Mouse (Mus musculus): ENCODE results near the gene Cog8. TPM values are rescaled to one million over a fixed set of nuclear protein-coding genes. Genes with fewer than 3 reads are reported as not detected.
"Not testable (repeated sequence)": the region's sequence is repeated elsewhere in the genome, so short reads cannot be mapped to it uniquely, and the experiment has no call there.

Cog8 gene
- total RNA-seq, 2 experiments from 2014 or later, result 29.2 to 29.4 TPM

- DNase-seq (ENCODE audit: low spot score in 2 of 2), result no peak
Observed at GRCm38 (mm10) chr8:107046976-107047375, 9.5 kb downstream of the Cog8 start.

- DNase-seq (ENCODE audit: low spot score in 2 of 2), result no peak
Observed at GRCm38 (mm10) chr8:107045478-107045877, 11.0 kb downstream of the Cog8 start.

- no peak for DNase-seq (ENCODE audit: low spot score in 2 of 2)
Observed at GRCm38 (mm10) chr8:107040632-107041031, 15.9 kb downstream of the Cog8 start.

DNA sequence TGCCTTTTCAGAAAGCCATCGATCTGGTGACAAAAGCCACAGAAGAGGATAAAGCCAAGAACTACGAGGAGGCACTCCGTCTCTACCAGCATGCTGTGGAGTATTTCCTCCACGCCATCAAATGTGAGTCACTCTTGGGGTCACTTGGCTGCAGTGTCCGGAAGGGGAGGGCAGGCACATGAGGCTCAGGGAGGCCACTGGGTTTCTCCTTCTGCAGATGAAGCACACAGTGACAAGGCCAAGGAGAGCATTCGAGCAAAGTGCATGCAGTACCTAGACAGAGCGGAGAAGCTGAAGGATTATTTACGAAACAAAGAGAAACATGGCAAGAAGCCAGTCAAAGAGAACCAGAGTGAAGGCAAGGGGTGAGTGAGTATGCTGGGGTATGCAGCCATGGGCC is 19.9 kb downstream of the Cog8 start:
- DNase-seq (ENCODE audit: low spot score in 2 of 2), result no peak

GRCm38 (mm10) chr8:107035641-107036040 is 20.8 kb downstream of the Cog8 start:
- DNase-seq (ENCODE audit: low spot score in 2 of 2), result no peak

- not testable (repeated sequence) for DNase-seq (ENCODE audit: low spot score in 2 of 2)
Observed at GRCm38 (mm10) chr8:107033609-107034008, 22.9 kb downstream of the Cog8 start.

DNA sequence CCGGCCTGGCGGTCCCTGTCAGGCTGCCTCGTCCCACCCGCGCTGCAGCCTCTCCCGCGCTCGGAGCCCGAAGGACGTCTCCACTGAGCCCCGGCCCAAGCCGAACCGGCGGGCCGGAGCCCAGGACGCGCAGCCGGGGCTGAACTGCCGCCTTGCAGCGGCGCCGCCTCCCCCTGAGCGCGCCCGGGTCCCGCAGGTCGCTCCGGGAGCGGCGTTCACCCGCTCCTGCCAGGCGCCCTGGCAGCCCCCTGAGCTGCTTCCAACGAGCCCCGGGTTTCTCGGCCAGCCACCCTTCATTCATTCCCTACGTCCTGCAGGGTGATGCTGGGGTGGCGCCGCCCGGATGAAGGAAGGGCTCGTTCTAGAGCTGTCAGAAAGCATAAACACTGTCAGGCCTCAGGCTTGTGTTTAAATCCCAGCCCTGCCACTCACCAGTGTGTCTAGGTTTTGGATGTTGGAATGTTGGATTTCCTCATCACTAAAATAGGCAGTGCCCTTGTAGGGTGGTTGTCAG is 24.9 kb downstream of the Cog8 start:
- no peak for DNase-seq (ENCODE audit: low spot score in 2 of 2)

DNA sequence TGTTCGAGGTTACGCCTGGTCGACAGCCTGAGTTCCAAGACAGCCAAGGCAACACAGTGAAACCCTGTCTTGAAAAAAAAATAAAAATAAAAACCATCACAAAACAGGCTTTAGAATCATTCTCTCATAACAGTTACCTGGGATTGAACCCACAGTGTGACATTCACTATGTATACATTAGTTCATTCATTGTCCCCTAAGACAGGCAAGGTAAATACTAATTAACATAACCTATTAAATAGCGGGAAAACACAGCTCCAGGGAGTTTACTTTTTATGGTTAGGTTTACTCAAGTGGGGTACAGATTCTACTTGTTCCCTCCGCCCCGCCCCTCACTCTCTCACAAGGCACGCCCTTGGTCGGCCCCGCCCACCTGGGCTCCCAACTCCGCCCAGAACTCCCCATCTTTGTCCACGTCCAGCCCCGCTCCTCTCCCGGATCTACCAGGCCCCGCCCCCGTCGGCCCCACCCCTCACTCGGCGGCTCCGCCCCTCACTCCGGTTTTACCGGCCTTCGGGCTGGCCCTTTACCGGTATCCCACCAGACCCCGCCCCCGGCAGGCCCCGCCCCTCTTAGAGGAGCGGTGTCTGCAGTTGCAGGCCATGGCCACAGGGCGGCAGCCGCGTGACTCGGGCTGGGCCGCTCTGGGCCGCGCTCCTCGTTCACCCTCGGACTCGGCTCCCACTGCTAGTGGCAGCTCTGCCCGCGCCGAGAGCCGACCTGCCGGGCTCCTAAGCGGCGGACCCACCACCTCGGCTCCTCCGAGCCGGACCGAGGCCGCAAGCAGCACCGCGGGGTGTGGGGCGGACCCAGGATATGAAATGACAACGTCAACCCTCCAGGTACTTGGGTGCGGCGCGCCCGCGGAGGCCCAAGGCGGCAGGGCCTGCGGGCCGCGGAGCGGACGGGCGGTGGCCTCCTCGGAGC is 25.6 kb downstream of the Cog8 start, which contains the start of gene Vps4a:
TSS of gene Vps4a (plus strand) at position 573 of the 927 bp plus-strand sequence.
- peak; percentile 93 to 97 for DNase-seq (ENCODE audit: low spot score in 2 of 2)

DNA sequence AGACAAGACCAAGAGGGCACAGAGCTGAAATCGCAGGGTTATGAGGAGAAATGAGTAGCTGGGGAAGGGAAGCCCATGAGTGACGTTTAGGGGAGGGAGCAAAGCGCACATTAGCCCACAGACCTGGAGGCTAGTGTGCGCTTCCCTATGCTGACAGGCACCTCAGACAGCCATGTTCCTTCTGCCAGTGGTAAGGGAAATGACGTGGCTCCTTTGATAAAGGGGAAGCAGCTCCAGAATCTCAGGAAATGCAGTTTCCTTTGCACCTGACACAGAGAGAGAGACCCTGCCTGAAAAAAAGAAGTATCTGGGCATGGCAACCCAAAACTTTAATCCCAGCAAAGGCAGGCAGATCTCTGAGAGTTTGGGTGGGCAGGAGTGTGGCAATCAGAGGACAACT is 26.4 kb downstream of the Cog8 start:
- no peak for DNase-seq (ENCODE audit: low spot score in 2 of 2)

GRCm38 (mm10) chr8:107029310-107029709 is 27.2 kb downstream of the Cog8 start:
- DNase-seq (ENCODE audit: low spot score in 2 of 2), result no peak

DNA sequence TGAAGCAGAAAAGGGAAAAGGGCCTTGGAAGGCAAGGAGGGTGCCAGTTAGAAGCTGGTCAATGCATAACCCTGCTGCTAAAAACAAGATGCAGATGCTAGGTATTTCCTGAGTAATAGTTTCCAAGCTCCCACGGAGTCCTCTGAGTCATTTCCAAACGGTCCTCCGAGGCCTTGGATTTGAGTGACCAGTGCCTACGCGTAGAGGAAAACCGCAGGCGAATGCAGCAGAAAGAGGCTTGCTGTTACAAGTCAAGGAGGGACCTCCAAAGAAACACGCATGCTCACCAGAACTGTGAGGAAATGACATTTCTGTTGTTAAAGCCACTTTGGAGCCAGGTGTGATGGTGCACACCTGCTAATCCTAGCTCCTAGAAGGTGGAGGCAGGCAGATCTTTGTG is 33.0 kb downstream of the Cog8 start:
- no peak for DNase-seq (ENCODE audit: low spot score in 2 of 2)

GRCm38 (mm10) chr8:107014915-107015314 is 41.6 kb downstream of the Cog8 start:
- no peak for DNase-seq (ENCODE audit: low spot score in 2 of 2)

DNA sequence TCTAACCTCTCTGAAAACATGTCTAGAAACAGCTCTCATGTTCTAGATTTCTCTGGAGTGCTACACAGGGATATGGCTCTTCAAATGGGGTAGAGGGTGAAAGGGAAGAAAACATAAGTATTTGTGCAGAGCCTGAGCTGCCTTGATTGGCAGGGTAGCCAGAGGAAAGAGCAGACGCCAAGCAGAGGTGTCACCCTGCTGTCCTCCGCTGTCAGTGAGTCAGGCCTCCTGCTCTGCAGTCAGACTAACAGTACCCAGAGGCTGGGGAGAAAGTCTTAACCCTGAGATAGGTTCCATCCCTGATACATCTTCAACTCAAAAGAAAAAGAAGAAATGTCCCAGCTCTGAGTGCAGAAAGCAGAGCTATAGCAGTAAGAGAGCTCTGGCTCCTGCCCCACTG is 43.8 kb downstream of the Cog8 start:
- no peak for DNase-seq (ENCODE audit: low spot score in 2 of 2)

DNA sequence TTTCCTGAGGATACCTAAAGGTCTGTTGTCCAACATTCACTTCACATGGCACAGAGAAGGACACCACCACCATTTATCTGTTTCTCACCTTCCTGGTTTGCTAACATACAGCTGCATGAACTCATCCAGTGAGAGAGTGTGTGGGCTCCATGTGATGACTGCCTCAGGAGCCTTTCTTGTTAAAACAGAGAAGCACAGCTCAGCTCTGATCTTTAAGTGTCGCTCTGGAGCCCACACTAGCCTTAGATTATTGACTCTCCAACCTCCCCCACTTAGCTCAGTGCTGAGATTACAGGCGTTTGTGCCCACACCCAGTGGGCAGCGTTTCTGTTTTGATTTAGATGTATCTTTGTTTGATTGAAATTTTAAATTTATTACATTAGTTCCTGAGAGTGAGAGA is 48.7 kb downstream of the Cog8 start:
- no peak for DNase-seq (ENCODE audit: low spot score in 2 of 2)

DNA sequence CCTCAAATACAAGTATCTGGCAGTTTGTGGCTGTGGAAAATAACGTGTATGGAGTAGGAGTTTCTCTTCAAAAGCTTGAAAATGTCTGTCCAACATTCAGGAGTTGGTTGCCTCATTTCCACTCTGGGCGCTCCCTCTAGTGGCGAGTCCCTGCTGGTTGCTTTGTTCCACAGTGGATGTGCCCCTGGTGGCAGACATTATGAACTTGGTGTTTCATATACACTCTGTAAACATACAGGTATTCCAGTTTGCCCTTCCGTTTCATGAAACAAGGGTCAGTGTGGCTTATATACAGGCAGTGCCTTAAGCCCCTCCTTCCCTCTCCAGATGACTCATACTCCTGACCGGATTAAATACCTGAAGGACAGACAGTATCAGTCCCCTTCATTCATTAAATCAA is 54.0 kb downstream of the Cog8 start:
- peak; percentile 82 to 95 for DNase-seq (ENCODE audit: low spot score in 2 of 2)

- DNase-seq (ENCODE audit: low spot score in 2 of 2), result peak; percentile 60 to 85
Observed at GRCm38 (mm10) chr8:106999068-106999467, 57.4 kb downstream of the Cog8 start.

- no peak for DNase-seq (ENCODE audit: low spot score in 2 of 2)
Observed at GRCm38 (mm10) chr8:106997416-106997815, 59.1 kb downstream of the Cog8 start.

- not testable (repeated sequence) for DNase-seq (ENCODE audit: low spot score in 2 of 2)
Observed at GRCm38 (mm10) chr8:106996339-106996738, 60.1 kb downstream of the Cog8 start.
